Mouse (Mus musculus) bone marrow, adult 2 months (tissue): ENCODE measurements around the gene Dhrs11.

Experiments used
- CTCF ChIP-seq: fragments of 200-500 bp; IDR thresholded peaks from 2 replicates; pipeline ENCODE4 v1.5.1; 2011; ENCODE audit warnings: low read length, control low read depth; ENCODE audit not compliant: control insufficient read depth, insufficient read depth
- POLR2A ChIP-seq: fragments of 200-500 bp; IDR thresholded peaks from 2 replicates; pipeline ENCODE4 v1.6.1; 2011; ENCODE audit warnings: low read depth, mild to moderate bottlenecking, control low read depth, low read length, borderline replicate concordance; ENCODE audit not compliant: control insufficient read depth

DNA sequence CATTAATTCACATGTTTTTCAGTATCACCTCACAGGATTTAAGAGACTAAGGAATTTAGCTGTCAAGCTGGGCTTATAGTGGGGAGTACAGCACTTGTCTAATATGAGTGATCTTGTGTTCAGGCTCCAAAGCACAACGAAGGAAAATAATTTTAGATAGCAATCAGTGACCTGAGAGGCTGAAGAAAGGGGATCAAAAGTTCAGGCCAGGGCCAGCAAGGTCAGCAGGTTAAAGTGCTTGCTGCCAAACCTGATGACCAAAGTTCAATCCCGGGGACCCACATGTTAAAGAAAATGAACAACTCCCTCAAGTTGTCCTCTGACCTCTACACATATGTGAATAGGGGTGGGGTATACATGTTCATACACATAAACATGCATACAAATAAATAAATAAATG is 36.5 kb upstream of the Dhrs11 start:
- TF ChIP-seq POLR2A (no peak), CTCF (no peak)
